Mouse (Mus musculus) liver, embryonic 16.5 days (tissue): ENCODE results near the gene Unc80. TPM values are rescaled to one million over a fixed set of nuclear protein-coding genes. Genes with fewer than 3 reads are reported as not detected.
"Not testable (repeated sequence)": the region's sequence is repeated elsewhere in the genome, so short reads cannot be mapped to it uniquely, and the experiment has no call there.

Source experiments
- ATAC-seq: fragments of 200-750 bp; cut with Nextera tagmentation; 2 replicates; pipeline ENCODE4 v1.8.0; 2017; ENCODE audit warnings: low read depth, mild to moderate bottlenecking, moderate number of reproducible peaks, moderate library complexity
- H3K27ac ChIP-seq: fragments of 300-500 bp; sonication (generic); 2 replicates; pipeline ENCODE4 v1.5.1; 2014; ENCODE audit warnings: mild to moderate bottlenecking, low read length
- H3K27me3 ChIP-seq: fragments of 300-500 bp; sonication (generic); 2 replicates; pipeline ENCODE4 v1.6.1; 2014; ENCODE audit warnings: low read depth, low read length, mixed read lengths; ENCODE audit not compliant: control insufficient read depth, insufficient read depth
- H3K36me3 ChIP-seq: fragments of 300-500 bp; sonication (generic); 2 replicates; pipeline ENCODE4 v1.6.1; 2014; ENCODE audit warnings: mild to moderate bottlenecking; ENCODE audit not compliant: control insufficient read depth, insufficient read depth
- H3K4me1 ChIP-seq: fragments of 300-500 bp; sonication (generic); 2 replicates; pipeline ENCODE4 v1.6.1; 2014; ENCODE audit warnings: low read depth, low read length, mixed read lengths; ENCODE audit not compliant: control insufficient read depth
- H3K4me2 ChIP-seq: fragments of 300-500 bp; sonication (generic); 2 replicates; pipeline ENCODE4 v1.6.1; 2014; ENCODE audit warnings: low read depth, low read length, mixed read lengths
- H3K4me3 ChIP-seq: fragments of 300-500 bp; sonication (generic); 2 replicates; pipeline ENCODE4 v1.5.1; 2014; ENCODE audit warnings: low read depth, mild to moderate bottlenecking, low read length
- H3K9ac ChIP-seq: fragments of 300-500 bp; sonication (generic); 2 replicates; pipeline ENCODE4 v1.6.1; 2014; ENCODE audit warnings: low read depth, low read length
- H3K9me3 ChIP-seq: fragments of 300-500 bp; sonication (generic); replicated peaks from 2 replicates; pipeline ENCODE4 v1.6.1; 2016; ENCODE audit warnings: low read length; ENCODE audit not compliant: control insufficient read depth
- WGBS: fragments of 180-500 bp; shearing (Covaris S2); extraction: QIAGEN DNeasy Blood & Tissue Kit; methylation state at CpG from one replicate; pipeline ENCODE4 v1.1.7; 2014; ENCODE audit not compliant: insufficient replicate concordance; 5-methylcytosine and 5-hydroxymethylcytosine counted together
- polyA plus RNA-seq: library from polyadenylated mRNA; unstranded; fragments of >200 nt; fragmentation: Nextera tagmentation; extraction: Ambion mirVana; gene quantifications from 2 replicates; pipeline ENCODE4 v1.2.1, GENCODE M21; 2015

The Unc80 gene
- polyA plus RNA-seq, 1 experiment from 2014 or later: not detected

DNA sequence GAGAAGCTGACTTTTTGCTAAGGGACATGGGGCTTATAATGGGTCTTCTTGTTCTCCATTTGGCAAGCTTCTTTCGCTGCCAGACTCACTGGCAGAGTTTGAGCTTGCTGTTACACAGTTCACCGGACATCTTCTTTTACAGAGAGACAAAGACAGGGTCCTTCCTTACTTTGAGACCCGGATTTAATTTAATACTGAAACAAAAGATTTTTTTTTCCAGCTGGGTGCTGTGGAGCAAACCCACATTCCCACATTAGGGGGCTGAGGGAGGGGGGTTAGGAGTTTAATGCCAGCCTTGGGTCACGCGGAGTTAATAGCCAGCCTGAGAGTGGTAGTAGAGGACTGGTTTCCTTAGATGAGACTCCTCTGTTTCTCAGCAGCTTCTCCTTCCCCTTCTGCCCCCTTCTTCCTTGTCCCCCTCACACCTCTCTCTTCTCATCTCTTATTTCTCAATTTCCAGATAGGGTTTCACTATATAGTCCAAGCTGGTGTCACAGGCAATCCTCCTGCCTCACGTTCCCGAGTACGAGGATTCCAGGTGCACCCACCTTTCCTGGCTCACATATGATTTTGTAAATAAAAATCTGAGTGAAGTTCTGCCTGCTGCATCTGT, 224.7 kb downstream of the Unc80 start:
- H3K4me3 ChIP-seq: no peak overlapping the region
- no peaks in the 10 kb centered on the region for H3K27me3 ChIP-seq
- H3K4me1 ChIP-seq: no peaks in the 10 kb centered on the region
- no peak for ATAC-seq
- H3K9me3 ChIP-seq: no peaks in the 10 kb centered on the region
- no peak overlapping the region for H3K4me2 ChIP-seq
- H3K9ac ChIP-seq: no peak overlapping the region
- no peak overlapping the region for H3K27ac ChIP-seq
- H3K36me3 ChIP-seq: no peaks in the 10 kb centered on the region
- 72% methylated on average over 8 of the region's 8 CpGs for WGBS

DNA sequence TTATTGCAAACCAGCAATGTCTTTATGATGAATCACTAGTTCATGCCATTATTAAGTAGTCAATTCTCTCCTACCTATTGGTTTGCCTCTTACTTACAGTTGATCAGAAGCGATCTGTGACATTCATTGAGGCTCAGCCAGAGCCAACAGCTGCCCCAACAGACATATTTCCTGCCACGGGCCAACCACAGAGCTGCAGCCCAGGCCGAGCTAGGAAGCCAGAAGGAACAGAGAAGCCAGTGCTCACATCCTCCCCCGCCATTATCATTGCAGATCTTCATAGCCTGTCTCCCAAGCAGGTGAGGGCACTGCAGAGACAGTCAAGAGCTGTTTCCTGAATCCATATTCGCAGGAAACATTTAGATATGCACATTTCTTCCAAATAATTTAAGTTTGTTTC, 226.1 kb downstream of the Unc80 start:
- no peak for ATAC-seq
- Histone ChIP-seq H3K27ac (no peak overlapping the region), H3K4me3 (no peak overlapping the region), H3K27me3 (no peaks in the 10 kb centered on the region), H3K9ac (no peak overlapping the region), H3K9me3 (no peaks in the 10 kb centered on the region), H3K36me3 (no peaks in the 10 kb centered on the region), H3K4me2 (no peak overlapping the region), H3K4me1 (no peaks in the 10 kb centered on the region)
- 24% methylated on average over 5 of the region's 5 CpGs for WGBS

DNA sequence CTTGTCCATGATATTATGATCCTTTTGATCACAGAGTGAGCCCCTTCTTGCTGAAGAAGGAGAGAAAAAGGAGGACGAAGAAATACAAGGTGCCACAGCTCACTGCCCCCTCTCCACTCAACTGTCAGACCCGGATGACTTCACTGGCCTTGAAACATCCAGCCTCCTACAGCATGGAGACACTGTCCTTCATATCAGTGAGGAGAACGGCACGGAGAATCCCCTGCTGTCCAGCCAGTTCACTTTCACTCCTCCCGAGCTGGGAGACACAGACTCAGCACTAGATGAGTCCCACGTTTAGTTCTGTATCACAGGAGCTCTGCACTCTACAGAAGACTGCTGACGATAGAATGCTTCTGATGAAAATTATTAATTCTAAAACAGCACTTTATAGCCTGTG, 227.1 kb downstream of the Unc80 start:
- 61% methylated on average over 7 of the region's 7 CpGs for WGBS
- no peak for ATAC-seq
- H3K4me3 ChIP-seq: no peak overlapping the region
- H3K4me1 ChIP-seq: peaks cover 1% of the 10 kb centered on the region; the same call in 1 of the 2 replicates
- H3K9me3 ChIP-seq: no peaks in the 10 kb centered on the region
- no peak overlapping the region for H3K9ac ChIP-seq
- H3K4me2 ChIP-seq: no peak overlapping the region
- H3K36me3 ChIP-seq: no peaks in the 10 kb centered on the region
- no peaks in the 10 kb centered on the region for H3K27me3 ChIP-seq
- no peak overlapping the region for H3K27ac ChIP-seq

DNA sequence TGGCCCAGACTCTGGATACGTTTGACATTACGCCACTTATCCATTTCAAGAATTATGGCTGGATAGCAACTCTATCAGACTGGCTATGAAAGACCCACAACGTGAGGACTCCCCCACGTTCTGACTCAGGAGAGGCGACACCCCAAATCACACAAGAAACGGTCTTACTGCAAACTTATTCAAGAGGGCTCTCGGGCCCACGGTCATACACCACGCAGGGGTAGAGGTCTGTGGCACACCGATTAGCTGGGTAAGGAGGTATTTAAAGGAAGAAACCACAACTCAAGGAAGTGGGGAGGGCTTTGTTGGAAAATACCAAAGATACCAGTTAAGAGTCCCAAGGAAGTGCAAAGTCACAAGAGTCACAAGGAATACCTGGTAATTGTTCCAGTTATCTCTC, 231.5 kb downstream of the Unc80 start:
- not testable (repeated sequence) for H3K4me2 ChIP-seq, H3K4me3 ChIP-seq, ATAC-seq, H3K9me3 ChIP-seq, H3K9ac ChIP-seq, H3K27ac ChIP-seq, H3K27me3 ChIP-seq, H3K36me3 ChIP-seq
- H3K4me1 ChIP-seq: peaks cover 18% of the 10 kb centered on the region
- WGBS: 85% methylated on average over 10 of the region's 10 CpGs

DNA sequence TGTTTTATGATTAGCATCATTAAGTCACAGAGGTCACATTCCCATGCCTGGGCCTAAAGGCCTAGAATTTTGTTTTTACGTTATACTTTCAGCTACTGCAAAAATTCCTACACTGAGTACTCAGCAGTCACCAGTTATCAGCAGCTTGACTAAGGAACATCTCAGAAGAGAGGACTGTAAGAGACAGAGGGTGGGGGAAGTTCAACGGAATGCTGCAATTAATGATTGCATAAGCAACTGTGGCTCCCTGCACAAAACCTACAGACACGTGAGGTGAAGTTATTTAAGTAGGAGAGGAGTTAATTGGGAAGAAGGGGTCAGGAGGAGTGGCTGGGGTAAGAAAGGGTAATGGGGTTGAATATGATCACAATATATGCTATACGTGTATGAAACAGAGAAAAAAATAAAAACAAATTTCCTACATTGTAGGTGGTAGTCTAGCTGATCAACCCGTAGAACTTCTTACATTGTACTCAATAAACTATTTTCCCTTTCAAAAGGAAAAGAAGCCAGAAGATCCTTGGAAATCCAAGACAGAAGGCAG, 232.1 kb downstream of the Unc80 start:
- WGBS: 55% methylated on average over 5 of the region's 5 CpGs
- H3K4me2 ChIP-seq: peak overlapping the region; percentile 65

DNA sequence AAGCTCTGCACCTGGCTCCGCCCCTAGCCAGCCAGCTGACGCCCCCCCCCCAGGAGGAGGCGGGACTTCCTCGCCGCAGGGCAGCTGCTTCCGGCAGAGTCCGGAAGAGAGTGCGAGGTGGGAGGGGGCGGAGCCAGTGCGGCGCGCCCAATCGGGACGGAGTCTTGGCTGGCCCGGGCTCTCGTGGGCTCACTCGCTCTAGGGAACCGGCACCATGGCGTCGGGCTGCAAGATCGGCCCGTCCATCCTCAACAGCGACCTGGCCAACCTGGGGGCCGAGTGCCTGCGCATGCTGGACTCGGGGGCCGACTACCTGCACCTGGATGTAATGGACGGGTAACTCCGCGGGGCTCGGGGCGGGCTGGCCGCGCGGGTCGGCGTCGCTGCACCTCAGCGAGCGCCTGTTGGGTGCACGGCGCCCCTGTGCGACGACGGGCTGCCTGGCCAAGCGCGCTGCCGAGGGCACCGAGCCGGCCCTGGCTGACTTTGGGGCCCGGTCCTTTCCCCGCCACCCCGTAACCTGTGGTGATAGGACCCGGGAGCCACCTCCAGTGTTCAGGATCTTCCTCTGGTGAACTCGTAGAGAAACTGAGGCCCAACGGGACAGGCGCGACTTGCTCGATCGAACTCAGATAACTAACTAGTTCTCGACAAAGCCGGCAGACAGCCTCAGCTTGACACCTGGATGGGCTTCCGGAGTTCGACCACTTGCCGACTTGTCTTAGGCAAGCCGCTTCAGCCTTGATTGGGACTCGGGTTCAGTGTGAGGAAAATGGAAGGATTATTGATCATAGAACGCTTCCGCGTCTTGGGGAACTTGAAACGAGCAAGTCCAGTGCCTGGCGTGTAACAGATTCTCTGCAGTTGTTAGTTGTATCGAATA, 232.8 kb downstream of the Unc80 start, which contains the start of gene Rpe:
Gene Rpe (plus strand): TSS at position 139 of the 883 bp plus-strand sequence.
- H3K9me3 ChIP-seq: no peaks in the 10 kb centered on the region
- H3K36me3 ChIP-seq: no peaks in the 10 kb centered on the region
- H3K9ac ChIP-seq: peak within 1 kb of the TSS; percentile 89
- H3K27ac ChIP-seq: peak within 1 kb of the TSS; percentile 82
- H3K4me3 ChIP-seq: peak within 1 kb of the TSS; percentile 92
- peaks cover 19% of the 10 kb centered on the region for H3K4me1 ChIP-seq
- H3K27me3 ChIP-seq: no peaks in the 10 kb centered on the region
- peak; percentile 99 for ATAC-seq
- WGBS: under 1% methylated on average over 73 of the region's 73 CpGs
- H3K4me2 ChIP-seq: peak within 1 kb of the TSS; percentile 65

More for the DNA sequence above, 232.1 kb downstream of the Unc80 start:
- ATAC-seq: no peak
- H3K27ac ChIP-seq: no peak overlapping the region; the same call in 1 of the 2 replicates
- no peaks in the 10 kb centered on the region for H3K27me3 ChIP-seq
- H3K9me3 ChIP-seq: no peaks in the 10 kb centered on the region
- peaks cover 19% of the 10 kb centered on the region for H3K4me1 ChIP-seq
- H3K4me3 ChIP-seq: peak overlapping the region; percentile 92
- H3K9ac ChIP-seq: no peak overlapping the region
- no peaks in the 10 kb centered on the region for H3K36me3 ChIP-seq

DNA sequence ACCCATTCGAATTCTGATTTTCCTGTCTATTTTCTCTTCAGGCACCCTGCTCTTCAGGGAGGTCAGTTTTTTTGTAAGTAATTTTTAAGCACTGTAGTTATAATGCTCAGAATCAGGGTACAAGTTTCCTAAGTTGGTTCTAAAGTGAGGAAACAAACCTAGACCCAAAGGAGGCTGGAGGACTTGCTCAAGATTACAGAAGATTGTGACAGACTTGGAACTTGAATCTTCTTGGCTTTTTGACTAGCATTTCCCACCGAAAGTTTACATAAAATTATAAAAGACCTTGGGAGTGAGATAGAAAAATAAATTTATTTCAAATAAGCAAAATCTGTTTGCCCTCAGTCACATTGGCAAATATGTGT, 233.4 kb downstream of the Unc80 start:
- ATAC-seq: no peak
- Histone ChIP-seq H3K36me3 (peaks cover 3% of the 10 kb centered on the region; the same call in 1 of the 2 replicates), H3K27me3 (no peaks in the 10 kb centered on the region), H3K9me3 (no peaks in the 10 kb centered on the region), H3K27ac (peak overlapping the region; percentile 82; the same call in 1 of the 2 replicates), H3K4me2 (peak overlapping the region; percentile 65), H3K4me1 (peaks cover 19% of the 10 kb centered on the region), H3K9ac (peak overlapping the region; percentile 89), H3K4me3 (peak overlapping the region; percentile 92)
- WGBS: 22% methylated on average over 2 of the region's 2 CpGs

DNA sequence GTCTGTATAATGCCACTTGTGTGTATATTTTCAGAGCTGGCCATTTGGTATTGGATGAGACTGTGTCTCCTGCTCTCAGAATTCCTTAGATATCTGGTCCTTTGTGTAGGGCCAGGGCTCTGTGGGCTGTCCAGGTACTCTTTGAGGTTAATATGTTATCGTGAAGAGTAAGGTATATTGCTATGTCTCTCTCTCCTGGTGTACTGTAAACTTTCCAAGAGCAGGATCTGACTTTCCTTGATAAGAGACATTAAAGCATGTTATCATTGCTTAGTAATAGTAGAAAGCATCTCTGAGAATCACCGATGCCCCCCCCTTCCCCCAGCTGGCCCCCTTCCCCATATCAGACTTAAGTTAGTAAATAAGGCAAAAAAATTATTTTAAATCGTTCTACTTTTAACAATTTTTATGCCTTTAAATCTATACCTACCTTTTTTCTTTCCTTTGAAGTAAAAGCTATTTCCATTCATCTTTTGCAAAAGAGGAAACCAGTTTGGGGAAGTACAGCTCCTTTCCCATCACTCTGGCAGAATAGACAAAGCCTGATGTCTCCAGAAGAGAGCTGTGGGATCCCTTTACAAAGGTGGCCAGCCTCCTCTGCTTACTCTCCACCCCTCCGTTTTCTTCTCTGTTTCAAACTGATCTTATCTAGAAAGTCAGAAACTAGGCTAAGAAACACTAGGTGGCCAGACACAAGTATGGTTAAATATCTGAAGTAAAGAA, 234.6 kb downstream of the Unc80 start:
- Histone ChIP-seq H3K4me3 (peak overlapping the region; percentile 92), H3K27ac (no peak overlapping the region), H3K9ac (no peak overlapping the region), H3K36me3 (peaks cover 6% of the 10 kb centered on the region; the same call in 1 of the 2 replicates), H3K4me2 (peak overlapping the region; percentile 65), H3K4me1 (peaks cover 19% of the 10 kb centered on the region), H3K9me3 (no peaks in the 10 kb centered on the region), H3K27me3 (no peaks in the 10 kb centered on the region)
- WGBS: 30% methylated on average over 4 of the region's 4 CpGs
- 0 out of 2 replicates have a peak, but pooled peaks have one; percentile 3 for ATAC-seq
